Mouse (Mus musculus) CD8-positive naive resting alpha-beta T cell, adult 57 days (primary cell): ENCODE measurements around the gene Rprd1b. TPM values are rescaled to one million over a fixed set of nuclear protein-coding genes. Genes with fewer than 3 reads are reported as not detected.

Experiments
- total RNA-seq: library from RNA; stranded (reverse); gene quantifications from one replicate; pipeline ENCODE4 v1.2.4, GENCODE M21; 2023

Rprd1b gene
- 27.9 TPM for total RNA-seq

GRCm38 (mm10) chr2:158028354-158028863, at the start of gene Rprd1b, which contains the start of gene Tti1:
Gene Rprd1b (plus strand): TSS chr2:158028497.
Gene Tti1 (minus strand): TSS chr2:158028433.

GRCm38 (mm10) chr2:158146223-158146622, 117.9 kb downstream of the Rprd1b start, which contains the start of gene Tgm2:
Gene Tgm2 (minus strand): TSS chr2:158146436.

Other genes starting within 250 kb of the Rprd1b start
- gene Vstm2l, start 113.8 kb upstream of the Rprd1b start, total RNA-seq: not detected
- gene Tti1, start 64 bp upstream of the Rprd1b start, total RNA-seq: 27.2 TPM
- gene Tgm2, start 117.9 kb downstream of the Rprd1b start, total RNA-seq: 2.8 TPM
- not detected for gene D630003M21Rik, start 200.7 kb downstream of the Rprd1b start, total RNA-seq
- not detected for gene Bpi, start 229.6 kb downstream of the Rprd1b start, total RNA-seq